In the genomic region with DNA sequence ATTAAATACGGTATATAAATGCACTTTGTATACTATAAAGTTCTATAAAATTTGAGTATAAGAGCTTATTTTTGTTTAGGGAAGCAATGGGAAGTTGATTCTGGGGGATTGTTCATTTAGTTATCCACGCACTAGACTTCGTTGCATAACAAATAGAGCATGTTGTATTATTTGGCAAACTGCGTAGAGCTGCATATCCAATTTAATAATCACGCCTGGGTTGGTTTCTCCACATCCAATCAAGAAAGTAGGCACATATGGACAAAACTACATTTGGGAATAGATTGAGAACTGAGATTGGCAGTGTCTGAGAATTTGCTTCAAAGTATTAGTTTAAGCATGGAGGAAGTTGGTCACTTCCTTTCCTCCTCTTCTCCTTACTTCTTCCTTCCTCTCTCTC, we compare ENCODE assay signal across 27 mouse cellular contexts.
"Had no signal": no experiment of that assay in that cellular context is flagged by ENCODE, and none has a peak within 500 bp of the region (broad histone marks: within the 10 kb centered on the region; RNA-seq: fewer than 3 reads in every experiment).

No protein-coding gene starts in this region.

- H3K4me3 ChIP-seq: heart, adult 2 months; heart, embryonic 13.5 days; heart, embryonic 15.5 days; hindbrain, embryonic 12.5 days; kidney, embryonic 15.5 days; limb, embryonic 13.5 days; limb, embryonic 15.5 days; liver, embryonic 12.5 days had no signal

- H3K4me2 ChIP-seq: heart, embryonic 11.5 days; heart, embryonic 13.5 days; heart, embryonic 15.5 days; hindbrain, embryonic 12.5 days; hindbrain, embryonic 14.5 days; kidney, embryonic 15.5 days; limb, embryonic 13.5 days; limb, embryonic 15.5 days; liver, embryonic 12.5 days had no signal

- H3K36me3 ChIP-seq: heart, embryonic 13.5 days; heart, embryonic 15.5 days; hindbrain, embryonic 12.5 days; kidney, embryonic 15.5 days; limb, embryonic 13.5 days; limb, embryonic 15.5 days; liver, embryonic 12.5 days had no signal

- H3K27ac ChIP-seq: heart, adult 2 months; heart, embryonic 13.5 days; heart, embryonic 15.5 days; hindbrain, embryonic 12.5 days; hindbrain, embryonic 14.5 days; kidney, embryonic 15.5 days; kidney, postnatal 0 days; limb, embryonic 13.5 days; limb, embryonic 15.5 days; liver, embryonic 12.5 days; liver, embryonic 14.5 days had no signal

- H3K4me1 ChIP-seq: heart, embryonic 13.5 days; heart, embryonic 15.5 days; hindbrain, embryonic 12.5 days; kidney, embryonic 15.5 days; limb, embryonic 13.5 days; liver, embryonic 12.5 days had no signal

- DNase-seq: gastrocnemius, postnatal 14 days; gastrocnemius, postnatal 36 days; heart, adult 11 months; heart, adult 2 months; heart, postnatal 14 days; heart, postnatal 36 days; kidney, adult 11 months; kidney, adult 2 months; kidney, adult 9 months; kidney, postnatal 14 days; kidney, postnatal 36 days; layer of hippocampus, adult 9-11 months; layer of hippocampus, postnatal 36 days; left cerebral cortex, postnatal 4 days had no signal

- H3K9me3 ChIP-seq: heart, embryonic 13.5 days; heart, embryonic 15.5 days; hindbrain, embryonic 12.5 days; kidney, embryonic 15.5 days; limb, embryonic 13.5 days; limb, embryonic 15.5 days; liver, embryonic 12.5 days had no signal

- ATAC-seq: hindbrain, embryonic 16.5 days; intestine, embryonic 16.5 days; liver, embryonic 12.5 days had no signal

- H3K27me3 ChIP-seq: heart, embryonic 13.5 days; heart, embryonic 15.5 days; hindbrain, embryonic 12.5 days; kidney, embryonic 15.5 days; limb, embryonic 13.5 days; limb, embryonic 15.5 days; liver, embryonic 12.5 days had no signal

- H3K9ac ChIP-seq: heart, embryonic 13.5 days; heart, embryonic 15.5 days; hindbrain, embryonic 12.5 days; hindbrain, embryonic 14.5 days; kidney, embryonic 15.5 days; limb, embryonic 13.5 days; limb, embryonic 15.5 days; liver, embryonic 12.5 days; liver, embryonic 14.5 days had no signal
